Mouse (Mus musculus): ENCODE data around the gene Snx9.

Gene Snx9

GRCm38 (mm10) chr17:5845376-5845775, 4.2 kb downstream of the Snx9 start:
- DNase-seq (ENCODE audit: low read depth): no peak

DNA sequence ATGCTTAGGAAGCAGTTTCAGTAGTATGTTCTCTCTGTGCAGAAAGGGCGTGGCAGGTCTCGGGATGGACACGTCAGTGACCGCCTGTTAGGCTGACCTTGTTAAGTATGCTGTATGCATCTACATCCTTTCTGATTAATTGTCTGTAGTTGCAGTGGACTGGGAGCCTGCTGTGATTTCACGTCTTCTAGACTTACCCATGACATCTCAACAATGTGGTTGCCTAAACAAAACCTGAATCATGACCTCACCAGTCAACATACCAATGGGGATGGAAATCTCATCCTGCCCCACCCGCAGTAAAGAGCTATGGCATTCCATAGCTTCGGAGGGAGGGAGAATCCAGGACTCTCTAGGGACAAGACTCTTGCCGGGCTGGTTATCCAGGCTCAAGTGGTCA, 5.0 kb downstream of the Snx9 start:
- DNase-seq (ENCODE audit: low read depth): no peak

- DNase-seq (ENCODE audit: low read depth): no peak
Observed at GRCm38 (mm10) chr17:5848706-5849415, 7.7 kb downstream of the Snx9 start.

- no peak for DNase-seq (ENCODE audit: low read depth)
Observed at GRCm38 (mm10) chr17:5849421-5849910, 8.3 kb downstream of the Snx9 start.

GRCm38 (mm10) chr17:5850031-5850430, 8.9 kb downstream of the Snx9 start:
- DNase-seq (ENCODE audit: low read depth): no peak

- no peak for DNase-seq (ENCODE audit: low read depth)
Observed at GRCm38 (mm10) chr17:5850476-5850875, 9.3 kb downstream of the Snx9 start.

GRCm38 (mm10) chr17:5853936-5854335, 12.8 kb downstream of the Snx9 start:
- DNase-seq (ENCODE audit: low read depth): no peak

GRCm38 (mm10) chr17:5855560-5855959, 14.4 kb downstream of the Snx9 start:
- no peak for DNase-seq (ENCODE audit: low read depth)

- no peak for DNase-seq (ENCODE audit: low read depth)
Observed at GRCm38 (mm10) chr17:5856426-5856825, 15.3 kb downstream of the Snx9 start.

DNA sequence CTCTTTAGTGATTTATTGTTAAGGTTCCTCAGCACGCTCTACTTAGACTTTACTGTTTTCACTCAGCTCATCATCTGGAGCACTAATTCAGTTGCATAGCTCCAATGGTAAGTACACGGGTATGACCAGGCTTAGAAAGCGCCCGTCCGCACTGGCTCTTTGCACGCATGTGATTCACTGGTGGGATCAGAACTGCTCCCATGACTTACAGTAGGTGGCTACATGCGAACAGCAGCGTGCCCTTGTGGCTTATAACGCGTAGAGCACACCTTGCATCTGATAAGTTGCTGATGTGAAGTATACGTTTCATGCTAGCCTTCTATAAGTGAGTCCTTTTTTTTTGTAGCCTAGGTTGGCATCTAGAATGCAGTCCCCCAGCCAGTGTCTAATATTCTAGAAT, 16.1 kb downstream of the Snx9 start:
- DNase-seq (ENCODE audit: low read depth): no peak

GRCm38 (mm10) chr17:5858209-5858608, 17.1 kb downstream of the Snx9 start:
- no peak for DNase-seq (ENCODE audit: low read depth)

GRCm38 (mm10) chr17:5862285-5862684, 21.2 kb downstream of the Snx9 start:
- no peak for DNase-seq (ENCODE audit: low read depth)

DNA sequence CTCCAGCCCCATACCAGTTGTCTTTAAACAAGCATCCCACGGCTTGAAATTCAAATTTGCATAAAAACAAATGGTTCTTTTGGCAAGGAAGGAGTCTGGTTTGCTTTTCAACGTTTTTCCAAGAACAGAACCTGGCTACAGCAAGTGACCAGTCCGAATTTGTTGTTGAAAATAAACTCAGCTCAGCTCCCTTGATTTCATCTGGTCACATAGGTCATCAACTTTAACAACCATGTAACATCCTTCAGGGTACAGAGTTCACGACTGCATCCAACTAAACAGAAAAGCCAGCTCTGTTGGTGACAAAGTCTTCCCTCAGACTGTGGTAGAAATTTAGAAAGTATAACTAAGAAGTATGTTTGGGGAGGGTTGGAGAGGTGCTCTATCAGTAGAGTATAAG, 21.7 kb downstream of the Snx9 start:
- no peak for DNase-seq (ENCODE audit: low read depth)

- no peak for DNase-seq (ENCODE audit: low read depth)
Observed at GRCm38 (mm10) chr17:5863745-5864144, 22.6 kb downstream of the Snx9 start.

DNA sequence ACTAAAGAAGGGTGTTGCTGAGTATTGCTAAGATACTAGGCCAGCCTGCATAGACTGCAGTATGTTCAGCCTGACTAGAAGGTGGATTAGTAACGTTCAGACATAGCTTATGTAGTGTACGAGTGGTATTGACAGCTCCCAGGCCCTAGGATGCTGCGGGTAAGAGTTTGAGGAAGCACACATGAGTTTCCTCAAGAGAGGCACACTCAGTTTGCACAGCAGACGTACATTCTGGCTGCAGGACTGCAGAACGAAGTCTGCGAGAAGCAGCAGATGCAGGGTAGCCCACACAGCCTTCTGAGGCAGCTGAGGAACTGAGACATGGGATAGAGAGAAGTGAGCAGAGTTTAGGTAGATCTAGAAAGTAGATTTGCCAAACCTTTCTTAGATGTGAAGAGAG, 26.3 kb downstream of the Snx9 start:
- DNase-seq (ENCODE audit: low read depth): no peak

GRCm38 (mm10) chr17:5868319-5869031, 27.3 kb downstream of the Snx9 start:
- DNase-seq (ENCODE audit: low read depth): no peak

DNA sequence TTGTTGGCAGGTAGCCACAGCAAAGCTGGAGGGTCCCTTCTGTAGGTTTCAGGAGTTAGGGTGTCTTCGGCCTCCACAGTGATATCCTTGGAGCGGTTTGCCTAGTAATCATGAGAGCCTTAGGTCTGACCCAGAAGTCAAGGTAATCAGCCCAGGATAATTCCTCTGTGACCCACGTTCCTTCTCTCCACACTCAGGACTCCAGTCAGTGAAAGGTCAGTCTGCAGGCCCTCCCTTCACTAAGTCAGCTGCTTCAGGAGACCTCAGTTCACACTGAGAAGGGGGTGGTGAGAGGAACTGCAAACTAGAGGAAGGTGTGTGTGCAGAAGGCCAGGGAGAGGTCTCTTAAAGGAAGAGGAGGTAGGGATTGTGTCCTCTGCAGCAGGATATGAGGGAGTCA, 28.3 kb downstream of the Snx9 start:
- no peak for DNase-seq (ENCODE audit: low read depth)

GRCm38 (mm10) chr17:5870002-5870401, 28.9 kb downstream of the Snx9 start:
- no peak for DNase-seq (ENCODE audit: low read depth)

GRCm38 (mm10) chr17:5870696-5871095, 29.6 kb downstream of the Snx9 start:
- DNase-seq (ENCODE audit: low read depth): no peak

DNA sequence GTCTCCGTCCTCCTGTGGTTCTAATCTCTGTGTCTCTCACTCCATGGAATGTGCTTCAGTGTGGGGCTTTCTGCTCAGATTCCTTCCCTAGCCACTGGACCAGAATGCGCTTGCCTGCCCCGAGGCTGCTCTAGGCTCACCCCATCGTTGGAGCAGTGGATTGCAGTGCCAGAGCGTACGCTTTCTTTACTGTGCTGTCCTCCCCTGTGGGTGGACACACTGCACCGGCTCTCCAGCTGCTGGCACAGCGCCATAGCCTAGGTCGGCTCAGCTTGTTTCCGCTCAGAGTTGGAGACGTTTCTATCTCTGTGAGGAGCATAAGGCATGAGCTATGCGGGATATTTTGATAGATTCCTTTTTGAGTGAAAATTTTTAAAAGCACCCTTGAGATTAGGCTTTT, 31.4 kb downstream of the Snx9 start:
- DNase-seq (ENCODE audit: low read depth): no peak

- no peak for DNase-seq (ENCODE audit: low read depth)
Observed at GRCm38 (mm10) chr17:5874565-5874964, 33.4 kb downstream of the Snx9 start.

DNA sequence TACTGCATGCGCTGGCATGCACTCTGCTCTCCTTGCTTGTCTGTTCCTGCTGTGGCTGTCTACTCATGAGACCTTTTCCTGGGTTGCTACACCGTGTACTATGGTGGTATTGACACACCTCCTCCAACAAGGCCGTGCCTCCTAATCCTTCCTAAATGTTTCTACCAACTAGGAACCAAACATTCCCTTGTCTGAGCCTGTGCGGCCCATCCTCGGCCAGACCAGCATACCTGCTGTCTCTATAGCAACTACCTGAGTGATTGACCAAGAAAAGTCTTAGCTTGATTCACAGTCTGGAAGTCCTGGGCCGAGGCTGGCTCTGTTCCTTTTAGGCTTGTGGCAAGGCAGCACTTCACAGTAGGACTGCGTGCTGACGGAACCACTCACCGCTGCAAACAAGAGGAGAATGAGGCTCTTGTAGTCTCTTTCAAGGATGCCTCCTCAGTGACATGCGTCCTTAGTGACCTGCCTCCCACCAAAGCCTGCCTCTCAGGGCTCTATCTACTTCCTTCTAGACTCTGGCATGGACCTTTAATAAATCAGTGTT, 36.6 kb downstream of the Snx9 start:
- DNase-seq (ENCODE audit: low read depth): no peak

GRCm38 (mm10) chr17:5878878-5879277, 37.7 kb downstream of the Snx9 start:
- no peak for DNase-seq (ENCODE audit: low read depth)
